Mouse (Mus musculus): ENCODE measurements around the gene Rfx2.

DNA sequence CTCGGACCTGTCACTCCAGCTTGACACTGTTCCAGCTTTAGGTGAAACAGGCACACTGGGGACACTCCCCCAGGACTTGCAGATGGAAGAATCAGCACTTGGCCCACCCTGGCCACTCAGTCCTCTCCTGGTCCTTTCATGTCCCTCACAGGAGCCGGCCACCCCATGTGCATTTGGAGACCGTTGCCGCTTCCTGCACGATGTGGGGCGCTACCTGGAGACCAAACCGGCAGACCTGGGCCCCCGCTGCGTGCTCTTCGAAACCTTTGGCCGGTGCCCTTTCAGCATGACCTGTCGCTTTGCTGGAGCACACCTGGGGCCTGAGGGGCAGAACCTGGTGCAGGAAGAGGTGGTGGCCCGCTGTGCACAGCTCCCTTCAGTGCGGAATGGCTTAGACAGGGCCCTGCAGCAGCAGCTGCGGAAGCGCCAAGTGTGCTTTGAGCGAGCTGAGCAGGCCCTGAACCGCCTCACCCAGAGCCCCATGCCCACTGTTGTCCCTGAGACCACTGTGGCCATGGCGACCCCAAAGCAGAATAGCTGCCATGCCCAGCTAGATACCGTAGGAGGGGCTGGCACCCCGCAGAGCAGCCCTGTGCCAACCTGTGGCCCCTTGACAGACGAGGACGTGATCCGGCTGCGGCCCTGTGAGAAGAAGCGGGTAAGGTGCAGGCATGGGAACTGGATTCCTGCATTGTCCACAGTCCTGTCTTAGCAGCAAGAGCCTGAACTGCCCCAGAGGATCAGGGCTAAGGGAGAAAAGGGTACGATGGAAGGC is 64.0 kb downstream of the Rfx2 start:
- TF ChIP-seq CTCF (IDR thresholded peaks at IDR 0.05; ENCODE audit: low read depth, low read length) (no peak), POLR2AphosphoS5 (IDR thresholded peaks at IDR 0.05; ENCODE audit: insufficient replicate concordance, low read depth, low read length) (no peak)
